In genomic region chr4:130376675-130377074, GRCm38 (mm10) we compare ENCODE assay signal across 17 mouse cellular contexts. TPM values are rescaled to one million over a fixed set of nuclear protein-coding genes. Genes with fewer than 3 reads are reported as not detected.
DNase-seq lines count a peak whose midpoint lies in the region; ATAC-seq and TF ChIP-seq lines count a peak whose summit lies in the region.
"Had no signal": no experiment of that assay in that cellular context is flagged by ENCODE, and none has a peak within 500 bp of the region (broad histone marks: within the 10 kb centered on the region; RNA-seq: fewer than 3 reads in every experiment).

No protein-coding gene starts in this region.

- no peak overlapping the region for H3K4me3 ChIP-seq in hindbrain, postnatal 0 days (ENCODE audit: low read length)
- H3K4me3 ChIP-seq in hindbrain, embryonic 14.5 days (replicated peaks; ENCODE audit: low read length), result no peak overlapping the region
- H3K4me3 ChIP-seq in midbrain, embryonic 14.5 days (replicated peaks; ENCODE audit: low read depth, low read length), result no peak overlapping the region
- no peak overlapping the region for H3K4me3 ChIP-seq in midbrain, embryonic 15.5 days
- H3K4me3 ChIP-seq in stomach, postnatal 0 days (ENCODE audit: low read depth, low read length), result no peak overlapping the region
- H3K4me3 ChIP-seq: intestine, embryonic 15.5 days; neural tube, embryonic 15.5 days had no signal

- no peaks in the 10 kb centered on the region for H3K4me1 ChIP-seq in hindbrain, postnatal 0 days (ENCODE audit: insufficient read depth, low read length)
- no peaks in the 10 kb centered on the region for H3K4me1 ChIP-seq in hindbrain, embryonic 14.5 days (replicated peaks; ENCODE audit: control insufficient read depth, insufficient read depth, low read length)
- H3K4me1 ChIP-seq in midbrain, embryonic 14.5 days (ENCODE audit: control insufficient read depth, insufficient read depth, low read length), result no peaks in the 10 kb centered on the region
- H3K4me1 ChIP-seq in midbrain, embryonic 15.5 days, result no peaks in the 10 kb centered on the region
- no peaks in the 10 kb centered on the region for H3K4me1 ChIP-seq in stomach, postnatal 0 days (replicated peaks; ENCODE audit: control insufficient read depth, insufficient read depth)
- H3K4me1 ChIP-seq: intestine, embryonic 15.5 days; neural tube, embryonic 15.5 days had no signal

- no peaks in the 10 kb centered on the region for H3K9me3 ChIP-seq in hindbrain, postnatal 0 days (ENCODE audit: low read length)
- H3K9me3 ChIP-seq in hindbrain, embryonic 14.5 days (ENCODE audit: control insufficient read depth, low read length), result no peaks in the 10 kb centered on the region
- no peaks in the 10 kb centered on the region for H3K9me3 ChIP-seq in midbrain, embryonic 14.5 days (ENCODE audit: control insufficient read depth, low read length)
- H3K9me3 ChIP-seq in midbrain, embryonic 15.5 days, result no peaks in the 10 kb centered on the region
- H3K9me3 ChIP-seq in stomach, postnatal 0 days (ENCODE audit: control insufficient read depth, low read length), result no peaks in the 10 kb centered on the region
- H3K9me3 ChIP-seq: intestine, embryonic 15.5 days; neural tube, embryonic 15.5 days had no signal

- no peak for ATAC-seq in CD4-positive, CD25-positive, alpha-beta regulatory T cell, adult 4 months
- ATAC-seq in hindbrain, postnatal 0 days, result no peak
- no peak for ATAC-seq in hindbrain, embryonic 14.5 days (ENCODE audit: low FRiP score)
- no peak for ATAC-seq in midbrain, embryonic 14.5 days (ENCODE audit: low FRiP score, low TSS enrichment)
- ATAC-seq in midbrain, embryonic 15.5 days (replicated peaks), result no peak
- ATAC-seq in stomach, postnatal 0 days (ENCODE audit: low FRiP score, low TSS enrichment), result no peak
- ATAC-seq: intestine, embryonic 15.5 days; midbrain, embryonic 16.5 days had no signal

- DNase-seq in CD4-positive, CD25-positive, alpha-beta regulatory T cell, adult 2 months (ENCODE audit: low read depth, low spot score), result peak; percentile 14
- DNase-seq in hindbrain, postnatal 0 days (ENCODE audit: low spot score), result peak; percentile 50
- DNase-seq in hindbrain, embryonic 14.5 days (ENCODE audit: low spot score), result no peak
- peak; percentile 61 for DNase-seq in midbrain, embryonic 14.5 days
- no peak for DNase-seq in stomach, postnatal 0 days (ENCODE audit: low spot score)
- no peak for DNase-seq in layer of hippocampus, adult 11-12 months (ENCODE audit: low spot score)
- DNase-seq: adrenal gland, postnatal 14 days; cerebellum, adult 11-12 months; heart, postnatal 14 days; kidney, postnatal 4 days; lung, adult 2 months; right cerebral cortex, postnatal 25 days had no signal

- TF ChIP-seq CTCF in hindbrain, postnatal 0 days (IDR thresholded peaks at IDR 0.05; ENCODE audit: low read depth), result peak; percentile 56
- peak; percentile 57 for TF ChIP-seq CTCF in stomach, postnatal 0 days (IDR thresholded peaks at IDR 0.05; ENCODE audit: low read depth)

- no peaks in the 10 kb centered on the region for H3K27me3 ChIP-seq in hindbrain, postnatal 0 days (ENCODE audit: insufficient read depth, low read length)
- H3K27me3 ChIP-seq in hindbrain, embryonic 14.5 days (ENCODE audit: control insufficient read depth, insufficient read depth, low read length), result no peaks in the 10 kb centered on the region
- no peaks in the 10 kb centered on the region for H3K27me3 ChIP-seq in midbrain, embryonic 14.5 days (ENCODE audit: control insufficient read depth, insufficient read depth, low read length)
- H3K27me3 ChIP-seq in midbrain, embryonic 15.5 days (replicated peaks), result no peaks in the 10 kb centered on the region
- H3K27me3 ChIP-seq in stomach, postnatal 0 days (ENCODE audit: control insufficient read depth, insufficient read depth, low read length), result no peaks in the 10 kb centered on the region
- H3K27me3 ChIP-seq: intestine, embryonic 15.5 days; neural tube, embryonic 15.5 days had no signal

- no peak overlapping the region for H3K9ac ChIP-seq in hindbrain, postnatal 0 days (replicated peaks; ENCODE audit: low read length)
- H3K9ac ChIP-seq in hindbrain, embryonic 14.5 days, result no peak overlapping the region
- no peak overlapping the region for H3K9ac ChIP-seq in midbrain, embryonic 14.5 days (replicated peaks; ENCODE audit: low read length)
- H3K9ac ChIP-seq in midbrain, embryonic 15.5 days, result no peak overlapping the region
- no peak overlapping the region for H3K9ac ChIP-seq in stomach, postnatal 0 days (ENCODE audit: low read length)
- H3K9ac ChIP-seq: intestine, embryonic 15.5 days; neural tube, embryonic 15.5 days had no signal

- 87% methylated on average over 4 of the region's 4 CpGs for WGBS in hindbrain, postnatal 0 days
- 84% methylated on average over 4 of the region's 4 CpGs for WGBS in hindbrain, embryonic 14.5 days
- WGBS in midbrain, embryonic 14.5 days, result 89% methylated on average over 4 of the region's 4 CpGs
- WGBS in midbrain, embryonic 15.5 days, result 88% methylated on average over 4 of the region's 4 CpGs
- 87% methylated on average over 4 of the region's 4 CpGs for WGBS in stomach, postnatal 0 days

- no peak overlapping the region for H3K27ac ChIP-seq in hindbrain, postnatal 0 days
- H3K27ac ChIP-seq in hindbrain, embryonic 14.5 days, result no peak overlapping the region
- no peak overlapping the region for H3K27ac ChIP-seq in midbrain, embryonic 14.5 days (replicated peaks; ENCODE audit: low read depth, low read length)
- H3K27ac ChIP-seq in midbrain, embryonic 15.5 days, result no peak overlapping the region
- H3K27ac ChIP-seq in stomach, postnatal 0 days (replicated peaks), result no peak overlapping the region
- H3K27ac ChIP-seq: intestine, embryonic 15.5 days; neural tube, embryonic 15.5 days had no signal

- no peak for TF ChIP-seq EP300 in stomach, postnatal 0 days (optimal IDR thresholded peaks at IDR 0.05)

- H3K36me3 ChIP-seq in hindbrain, postnatal 0 days (ENCODE audit: insufficient read depth, low read length), result peaks cover 48% of the 10 kb centered on the region
- peaks cover 86% of the 10 kb centered on the region for H3K36me3 ChIP-seq in hindbrain, embryonic 14.5 days (replicated peaks; ENCODE audit: control insufficient read depth, insufficient read depth)
- peaks cover 76% of the 10 kb centered on the region for H3K36me3 ChIP-seq in midbrain, embryonic 14.5 days (ENCODE audit: control insufficient read depth, insufficient read depth, low read length)
- H3K36me3 ChIP-seq in midbrain, embryonic 15.5 days (replicated peaks), result peaks cover 48% of the 10 kb centered on the region
- peaks cover 31% of the 10 kb centered on the region for H3K36me3 ChIP-seq in stomach, postnatal 0 days (ENCODE audit: control insufficient read depth, insufficient read depth, low read length)

- no peak overlapping the region for H3K4me2 ChIP-seq in hindbrain, postnatal 0 days (ENCODE audit: low read depth, low read length)
- H3K4me2 ChIP-seq in hindbrain, embryonic 14.5 days (replicated peaks), result no peak overlapping the region
- no peak overlapping the region for H3K4me2 ChIP-seq in midbrain, embryonic 14.5 days (ENCODE audit: low read length)
- no peak overlapping the region for H3K4me2 ChIP-seq in midbrain, embryonic 15.5 days
- no peak overlapping the region for H3K4me2 ChIP-seq in stomach, postnatal 0 days (replicated peaks; ENCODE audit: low read depth)
- H3K4me2 ChIP-seq: intestine, embryonic 15.5 days; neural tube, embryonic 15.5 days had no signal

RNA-seq across cellular contexts. Expression of gene Snrnp40, which starts 16.7 kb away (rescaled TPM):
- 10 to 100 TPM; 62.7 to 63.8 TPM for polyA plus RNA-seq in CD4-positive, CD25-positive, alpha-beta regulatory T cell, adult 4 months (2017; shearing (Covaris generic))
- 57.9 and 74.2 TPM in 2 replicates for total RNA-seq in hindbrain, postnatal 0 days (2014; rRNA removed)
- polyA plus RNA-seq in hindbrain, postnatal 0 days (2015; fragmentation: Nextera tagmentation; extraction: Ambion mirVana), result 84.5 and 88.9 TPM in 2 replicates
- 92.5 and 94.6 TPM in 2 replicates for polyA plus RNA-seq in hindbrain, embryonic 14.5 days (2014; fragmentation: Nextera tagmentation; extraction: Ambion mirVana)
- polyA plus RNA-seq in midbrain, embryonic 14.5 days (2014; fragmentation: Nextera tagmentation; extraction: Ambion mirVana), result 98.8 and 113 TPM in 2 replicates
- 106 and 110 TPM in 2 replicates for polyA plus RNA-seq in midbrain, embryonic 15.5 days (2015; fragmentation: Nextera tagmentation; extraction: Ambion mirVana)
- 61.6 and 62.9 TPM in 2 replicates for polyA plus RNA-seq in stomach, postnatal 0 days (2015; fragmentation: Nextera tagmentation; extraction: Ambion mirVana)

RNA-seq across cellular contexts. Expression of gene Zcchc17, which starts 16.9 kb away (rescaled TPM):
- 10 to 100 TPM; 63.4 to 82.4 TPM for polyA plus RNA-seq in CD4-positive, CD25-positive, alpha-beta regulatory T cell, adult 4 months (2017; shearing (Covaris generic))
- total RNA-seq in hindbrain, postnatal 0 days (2014; rRNA removed), result 23.9 and 31.4 TPM in 2 replicates
- polyA plus RNA-seq in hindbrain, postnatal 0 days (2015; fragmentation: Nextera tagmentation; extraction: Ambion mirVana), result 93.2 and 101 TPM in 2 replicates
- polyA plus RNA-seq in hindbrain, embryonic 14.5 days (2014; fragmentation: Nextera tagmentation; extraction: Ambion mirVana), result 88.1 and 89.8 TPM in 2 replicates
- 98.7 and 101 TPM in 2 replicates for polyA plus RNA-seq in midbrain, embryonic 14.5 days (2014; fragmentation: Nextera tagmentation; extraction: Ambion mirVana)
- 83.5 and 84.1 TPM in 2 replicates for polyA plus RNA-seq in midbrain, embryonic 15.5 days (2015; fragmentation: Nextera tagmentation; extraction: Ambion mirVana)
- 44.8 and 50.4 TPM in 2 replicates for polyA plus RNA-seq in stomach, postnatal 0 days (2015; fragmentation: Nextera tagmentation; extraction: Ambion mirVana)

Comparison
In these comparisons a context has a peak if more than half of its experiments do, and no peak if none do; other contexts are left out.
1. DNase-seq: peak in CD4-positive, CD25-positive, alpha-beta regulatory T cell, adult 2 months (single experiment), hindbrain, postnatal 0 days (single experiment) and midbrain, embryonic 14.5 days (single experiment); none in hindbrain, embryonic 14.5 days (single experiment), stomach, postnatal 0 days (single experiment) and layer of hippocampus, adult 11-12 months (single experiment).